Mouse (Mus musculus): ENCODE measurements around the gene Smyd2.

Gene Smyd2

GRCm38 (mm10) chr1:189921818-189922592 lies at the start of gene Smyd2:
TSS of gene Smyd2 (minus strand) at chr1:189922363.
- DNase-seq (ENCODE audit: inconsistent ontology term) = peak; percentile 88

- DNase-seq (ENCODE audit: inconsistent ontology term) = no peak
Measured at GRCm38 (mm10) chr1:189970381-189970780, 48.2 kb upstream of the Smyd2 start.

- DNase-seq (ENCODE audit: inconsistent ontology term) = no peak
Measured at GRCm38 (mm10) chr1:189968027-189968426, 45.9 kb upstream of the Smyd2 start.

GRCm38 (mm10) chr1:189960481-189960880 lies 38.3 kb upstream of the Smyd2 start:
- no peak for DNase-seq (ENCODE audit: inconsistent ontology term)

- DNase-seq (ENCODE audit: inconsistent ontology term) = no peak
Measured at GRCm38 (mm10) chr1:189959802-189960201, 37.6 kb upstream of the Smyd2 start.

- no peak for DNase-seq (ENCODE audit: inconsistent ontology term)
Measured at GRCm38 (mm10) chr1:189951861-189952260, 29.7 kb upstream of the Smyd2 start.

- peak; percentile 66 for DNase-seq (ENCODE audit: inconsistent ontology term)
Measured at GRCm38 (mm10) chr1:189947411-189947810, 25.2 kb upstream of the Smyd2 start.

GRCm38 (mm10) chr1:189946126-189946525 lies 24.0 kb upstream of the Smyd2 start:
- no peak for DNase-seq (ENCODE audit: inconsistent ontology term)

GRCm38 (mm10) chr1:189941786-189942185 lies 19.6 kb upstream of the Smyd2 start:
- no peak for DNase-seq (ENCODE audit: inconsistent ontology term)

GRCm38 (mm10) chr1:189936436-189937105 lies 14.4 kb upstream of the Smyd2 start:
- DNase-seq (ENCODE audit: inconsistent ontology term) = no peak

GRCm38 (mm10) chr1:189933480-189934202 lies 11.5 kb upstream of the Smyd2 start:
- DNase-seq (ENCODE audit: inconsistent ontology term) = no peak

GRCm38 (mm10) chr1:189932976-189933375 lies 10.8 kb upstream of the Smyd2 start:
- no peak for DNase-seq (ENCODE audit: inconsistent ontology term)

GRCm38 (mm10) chr1:189932190-189932589 lies 10.0 kb upstream of the Smyd2 start:
- DNase-seq (ENCODE audit: inconsistent ontology term) = no peak

- no peak for DNase-seq (ENCODE audit: inconsistent ontology term)
Measured at GRCm38 (mm10) chr1:189929896-189930295, 7.7 kb upstream of the Smyd2 start.

- DNase-seq (ENCODE audit: inconsistent ontology term) = peak; percentile 58
Measured at GRCm38 (mm10) chr1:189927644-189928043, 5.5 kb upstream of the Smyd2 start.

GRCm38 (mm10) chr1:189926279-189926678 lies 4.1 kb upstream of the Smyd2 start:
- DNase-seq (ENCODE audit: inconsistent ontology term) = no peak

GRCm38 (mm10) chr1:189923871-189924568 lies 1.9 kb upstream of the Smyd2 start:
- DNase-seq (ENCODE audit: inconsistent ontology term) = no peak

GRCm38 (mm10) chr1:189923157-189923556 lies 994 bp upstream of the Smyd2 start:
- no peak for DNase-seq (ENCODE audit: inconsistent ontology term)

GRCm38 (mm10) chr1:189922721-189923120 lies 558 bp upstream of the Smyd2 start:
- no peak for DNase-seq (ENCODE audit: inconsistent ontology term)

- peak; percentile 38 for DNase-seq (ENCODE audit: inconsistent ontology term)
Measured at GRCm38 (mm10) chr1:189921568-189921817, 670 bp downstream of the Smyd2 start.

- no peak for DNase-seq (ENCODE audit: inconsistent ontology term)
Measured at GRCm38 (mm10) chr1:189920701-189921567, 1.2 kb downstream of the Smyd2 start.

Data from Muller cell, postnatal 12 days (primary cell).